Mouse (Mus musculus) embryonic facial prominence, embryonic 10.5 days (tissue): ENCODE data around the gene Tmem163. TPM values are rescaled to one million over a fixed set of nuclear protein-coding genes. Genes with fewer than 3 reads are reported as not detected.

ENCODE experiments used
- DNase-seq: peaks from one replicate; pipeline ENCODE4 v3.0.0-alpha.2; 2017; ENCODE audit warnings: low spot score
- H3K27ac ChIP-seq: fragments of 300-500 bp; sonication (generic); replicated peaks from 2 replicates; pipeline ENCODE4 v1.5.1; 2016; ENCODE audit warnings: mild to moderate bottlenecking
- H3K27me3 ChIP-seq: fragments of 300-500 bp; sonication (generic); replicated peaks from 2 replicates; pipeline ENCODE4 v1.6.1; 2016; ENCODE audit warnings: low read depth, mild to moderate bottlenecking; ENCODE audit not compliant: poor library complexity, severe bottlenecking
- H3K36me3 ChIP-seq: fragments of 300-500 bp; sonication (generic); replicated peaks from 2 replicates; pipeline ENCODE4 v1.6.1; 2016; ENCODE audit warnings: mild to moderate bottlenecking, moderate library complexity
- H3K4me1 ChIP-seq: fragments of 300-500 bp; sonication (generic); 2 replicates; pipeline ENCODE4 v1.6.1; 2016
- H3K4me3 ChIP-seq: fragments of 300-500 bp; sonication (generic); 2 replicates; pipeline ENCODE4 v1.5.1; 2016; ENCODE audit warnings: mild to moderate bottlenecking, moderate library complexity
- H3K9me3 ChIP-seq: fragments of 300-500 bp; sonication (generic); 2 replicates; pipeline ENCODE4 v1.6.1; 2016; ENCODE audit warnings: mild to moderate bottlenecking
- WGBS: fragments of 180-500 bp; shearing (Covaris S2); methylation state at CpG from one replicate; pipeline ENCODE4 v1.1.7; 2016; 5-methylcytosine and 5-hydroxymethylcytosine counted together
- polyA plus RNA-seq: library from polyadenylated mRNA; unstranded; fragments of >200 nt; fragmentation: Nextera tagmentation; extraction: Ambion mirVana; gene quantifications from 2 replicates; pipeline ENCODE4 v1.2.1, GENCODE M21; 2016

Gene Tmem163
- polyA plus RNA-seq, 1 experiment from 2014 or later: 4.2 TPM

GRCm38 (mm10) chr1:127625577-127626362 lies 53.6 kb downstream of the Tmem163 start:
- DNase-seq: peak; percentile 60
- Histone ChIP-seq H3K9me3 (no peaks in the 10 kb centered on the region), H3K36me3 (no peaks in the 10 kb centered on the region), H3K27ac (0 out of 2 replicates have a peak overlapping the region, but pooled peaks have one; percentile 19), H3K4me1 (peaks cover 10% of the 10 kb centered on the region), H3K27me3 (no peaks in the 10 kb centered on the region), H3K4me3 (no peak overlapping the region)
- WGBS: 50% methylated on average over 5 of the region's 5 CpGs

GRCm38 (mm10) chr1:127622349-127622748 lies 57.0 kb downstream of the Tmem163 start:
- Histone ChIP-seq H3K4me3 (no peak overlapping the region), H3K27ac (no peak overlapping the region), H3K4me1 (peaks cover 10% of the 10 kb centered on the region), H3K27me3 (no peaks in the 10 kb centered on the region), H3K36me3 (no peaks in the 10 kb centered on the region), H3K9me3 (no peaks in the 10 kb centered on the region)
- DNase-seq: no peak
- 84% methylated on average over 5 of the region's 5 CpGs for WGBS

- no peaks in the 10 kb centered on the region for H3K4me1 ChIP-seq
- no peaks in the 10 kb centered on the region for H3K9me3 ChIP-seq
- 89% methylated on average over 6 of the region's 6 CpGs for WGBS
- H3K36me3 ChIP-seq: no peaks in the 10 kb centered on the region
- H3K27ac ChIP-seq: no peak overlapping the region
- H3K27me3 ChIP-seq: no peaks in the 10 kb centered on the region
- no peak overlapping the region for H3K4me3 ChIP-seq
- no peak for DNase-seq
Observed at GRCm38 (mm10) chr1:127619036-127619435, 60.3 kb downstream of the Tmem163 start.

- 84% methylated on average over 3 of the region's 3 CpGs for WGBS
- no peak overlapping the region for H3K4me3 ChIP-seq
- H3K36me3 ChIP-seq: no peaks in the 10 kb centered on the region
- no peak for DNase-seq
- no peaks in the 10 kb centered on the region for H3K27me3 ChIP-seq
- H3K9me3 ChIP-seq: no peaks in the 10 kb centered on the region
- no peak overlapping the region for H3K27ac ChIP-seq
- H3K4me1 ChIP-seq: no peaks in the 10 kb centered on the region
Observed at GRCm38 (mm10) chr1:127610378-127610777, 69.0 kb downstream of the Tmem163 start.

- Histone ChIP-seq H3K4me1 (no peaks in the 10 kb centered on the region), H3K9me3 (no peaks in the 10 kb centered on the region), H3K27me3 (no peaks in the 10 kb centered on the region), H3K27ac (no peak overlapping the region), H3K4me3 (no peak overlapping the region), H3K36me3 (no peaks in the 10 kb centered on the region)
- WGBS: 85% methylated on average over 2 of the region's 2 CpGs
- DNase-seq: no peak
Observed at GRCm38 (mm10) chr1:127609814-127610213, 69.5 kb downstream of the Tmem163 start.

- peaks cover 6% of the 10 kb centered on the region; the same call in 1 of the 2 replicates for H3K4me1 ChIP-seq
- H3K4me3 ChIP-seq: no peak overlapping the region
- no peaks in the 10 kb centered on the region for H3K36me3 ChIP-seq
- no peaks in the 10 kb centered on the region for H3K27me3 ChIP-seq
- H3K27ac ChIP-seq: no peak overlapping the region
- 93% methylated on average over 3 of the region's 3 CpGs for WGBS
- no peaks in the 10 kb centered on the region for H3K9me3 ChIP-seq
- DNase-seq: no peak
Observed at GRCm38 (mm10) chr1:127608326-127608725, 71.0 kb downstream of the Tmem163 start.

- peaks cover 6% of the 10 kb centered on the region; the same call in 1 of the 2 replicates for H3K4me1 ChIP-seq
- 75% methylated on average over 9 of the region's 9 CpGs for WGBS
- H3K36me3 ChIP-seq: no peaks in the 10 kb centered on the region
- H3K4me3 ChIP-seq: no peak overlapping the region
- H3K9me3 ChIP-seq: no peaks in the 10 kb centered on the region
- H3K27me3 ChIP-seq: no peaks in the 10 kb centered on the region
- DNase-seq: no peak
- no peak overlapping the region for H3K27ac ChIP-seq
Observed at GRCm38 (mm10) chr1:127603697-127604631, 75.4 kb downstream of the Tmem163 start.

GRCm38 (mm10) chr1:127596143-127596542 lies 83.2 kb downstream of the Tmem163 start:
- Histone ChIP-seq H3K4me3 (no peak overlapping the region), H3K4me1 (no peaks in the 10 kb centered on the region), H3K27ac (no peak overlapping the region), H3K27me3 (no peaks in the 10 kb centered on the region), H3K9me3 (no peaks in the 10 kb centered on the region), H3K36me3 (no peaks in the 10 kb centered on the region)
- 92% methylated on average over 4 of the region's 4 CpGs for WGBS
- DNase-seq: no peak

- Histone ChIP-seq H3K36me3 (no peaks in the 10 kb centered on the region), H3K27ac (no peak overlapping the region), H3K4me3 (no peak overlapping the region), H3K9me3 (no peaks in the 10 kb centered on the region), H3K27me3 (no peaks in the 10 kb centered on the region), H3K4me1 (no peaks in the 10 kb centered on the region)
- 76% methylated on average over 1 of the region's 1 CpGs for WGBS
- no peak for DNase-seq
Observed at GRCm38 (mm10) chr1:127595735-127596134, 83.6 kb downstream of the Tmem163 start.

GRCm38 (mm10) chr1:127589542-127589941 lies 89.8 kb downstream of the Tmem163 start:
- H3K27me3 ChIP-seq: no peaks in the 10 kb centered on the region
- no peak overlapping the region for H3K27ac ChIP-seq
- no peaks in the 10 kb centered on the region for H3K36me3 ChIP-seq
- H3K4me1 ChIP-seq: no peaks in the 10 kb centered on the region
- 72% methylated on average over 3 of the region's 3 CpGs for WGBS
- H3K4me3 ChIP-seq: no peak overlapping the region
- no peak for DNase-seq
- no peaks in the 10 kb centered on the region for H3K9me3 ChIP-seq

GRCm38 (mm10) chr1:127587071-127587470 lies 92.3 kb downstream of the Tmem163 start:
- Histone ChIP-seq H3K9me3 (no peaks in the 10 kb centered on the region), H3K27me3 (no peaks in the 10 kb centered on the region), H3K4me3 (no peak overlapping the region), H3K4me1 (no peaks in the 10 kb centered on the region), H3K27ac (no peak overlapping the region), H3K36me3 (no peaks in the 10 kb centered on the region)
- no peak for DNase-seq
- 92% methylated on average over 5 of the region's 5 CpGs for WGBS

- Histone ChIP-seq H3K36me3 (no peaks in the 10 kb centered on the region), H3K27ac (no peak overlapping the region), H3K9me3 (no peaks in the 10 kb centered on the region), H3K27me3 (no peaks in the 10 kb centered on the region), H3K4me3 (no peak overlapping the region), H3K4me1 (no peaks in the 10 kb centered on the region)
- no peak for DNase-seq
- WGBS: 93% methylated on average over 1 of the region's 1 CpGs
Observed at GRCm38 (mm10) chr1:127586156-127586555, 93.2 kb downstream of the Tmem163 start.
